Mouse (Mus musculus): Measurements from ENCODE around the gene Fbxw9. TPM values are rescaled to one million over a fixed set of nuclear protein-coding genes. Genes with fewer than 3 reads are reported as not detected.
A peak's percentile ranks its signal among the peaks of the same experiment; 100 is the strongest.

Fbxw9 gene
- 1 to 10 TPM; 1.8 TPM for total RNA-seq (2021)
- long read RNA-seq, experiment 1, partial matches to known transcripts: 0 of 3 reads
- long read RNA-seq, experiment 1, other reads (novel, unspliced or antisense): 0 of 3 reads
- long read RNA-seq, experiment 2: 0 reads

DNA sequence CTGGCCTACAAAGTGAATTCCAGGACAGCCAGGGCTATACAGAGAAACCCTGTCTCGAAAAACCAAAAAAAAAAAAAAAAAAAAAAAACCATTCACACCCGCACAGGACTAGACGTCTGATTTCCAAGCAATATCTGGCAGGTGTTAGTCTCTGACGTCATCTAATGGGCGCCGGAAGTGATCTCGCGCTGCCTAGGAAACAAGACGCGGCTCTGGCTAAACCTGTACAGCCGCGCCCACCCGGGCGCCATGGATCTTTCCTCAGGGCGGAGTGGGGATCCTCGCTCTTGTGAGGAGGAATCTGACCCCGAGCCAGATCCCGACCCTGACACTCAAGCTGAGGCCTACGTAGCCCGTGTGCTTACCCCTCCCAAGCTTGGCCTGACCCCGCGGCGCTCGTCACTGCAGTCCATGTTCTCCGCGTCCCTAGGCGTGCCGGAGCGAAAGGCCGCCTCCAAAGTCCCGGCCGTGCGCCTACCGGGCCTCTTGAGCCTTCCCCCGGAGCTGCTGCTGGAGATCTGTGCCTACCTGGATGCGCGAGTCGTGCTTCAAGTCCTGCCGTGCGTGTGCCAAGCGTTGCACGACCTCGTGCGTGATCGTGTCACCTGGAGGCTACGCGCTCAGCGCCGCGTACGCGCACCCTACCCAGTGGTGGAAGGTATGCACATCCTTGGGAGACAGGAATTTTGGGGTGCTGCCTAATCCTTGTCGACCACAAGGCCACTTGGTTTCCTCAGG is at the start of gene Fbxw9:
Gene Fbxw9, plus strand, starts transcription at position 177 of the 738 bp plus-strand sequence.
- peak; percentile 91 for DNase-seq (ENCODE audit: low spot score)

DNA sequence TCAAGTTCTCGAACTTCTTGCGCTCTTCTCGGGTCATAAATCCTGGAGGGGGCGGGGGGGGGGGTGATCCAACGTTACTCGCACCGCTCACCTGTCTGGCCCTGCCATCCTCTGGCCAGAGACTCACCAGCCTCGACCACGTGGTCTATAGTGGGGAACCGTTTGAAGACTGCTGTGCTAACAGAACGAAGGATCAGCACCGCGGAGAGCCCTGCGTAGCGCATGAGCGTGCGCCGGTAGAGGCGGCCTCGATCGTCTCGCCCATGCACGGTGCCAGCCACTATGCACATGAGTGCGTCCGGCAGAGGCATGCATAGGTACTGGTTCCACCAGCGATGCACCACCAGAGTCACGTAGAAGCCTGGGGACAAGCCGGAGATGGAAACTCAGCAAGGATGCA is 48.6 kb upstream of the Fbxw9 start:
- no peak for DNase-seq (ENCODE audit: low spot score)

GRCm38 (mm10) chr8:85013230-85013840 is 46.5 kb upstream of the Fbxw9 start:
- peak; percentile 56 for DNase-seq (ENCODE audit: low spot score)

- no peak for DNase-seq (ENCODE audit: low spot score)
Observed at GRCm38 (mm10) chr8:85014431-85014830, 45.4 kb upstream of the Fbxw9 start, which contains the start of gene Best2. Gene Best2 (minus strand): TSS chr8:85014531.

- DNase-seq (ENCODE audit: low spot score): no peak
Observed at GRCm38 (mm10) chr8:85016724-85017123, 43.1 kb upstream of the Fbxw9 start.

- DNase-seq (ENCODE audit: low spot score): no peak
Observed at GRCm38 (mm10) chr8:85017209-85017608, 42.6 kb upstream of the Fbxw9 start.

GRCm38 (mm10) chr8:85021514-85022055 is 38.3 kb upstream of the Fbxw9 start:
- DNase-seq (ENCODE audit: low spot score): no peak

GRCm38 (mm10) chr8:85023846-85024245 is 36.0 kb upstream of the Fbxw9 start:
- no peak for DNase-seq (ENCODE audit: low spot score)

GRCm38 (mm10) chr8:85025098-85025932 is 34.5 kb upstream of the Fbxw9 start, which contains the start of gene Asna1:
Gene Asna1 (minus strand): TSS chr8:85025281.
- DNase-seq (ENCODE audit: low spot score): peak; percentile 83

- DNase-seq (ENCODE audit: low spot score): peak; percentile 99
Observed at GRCm38 (mm10) chr8:85026670-85027515, 33.0 kb upstream of the Fbxw9 start, which contains the start of gene Trir. Gene Trir (plus strand): TSS chr8:85026823.

DNA sequence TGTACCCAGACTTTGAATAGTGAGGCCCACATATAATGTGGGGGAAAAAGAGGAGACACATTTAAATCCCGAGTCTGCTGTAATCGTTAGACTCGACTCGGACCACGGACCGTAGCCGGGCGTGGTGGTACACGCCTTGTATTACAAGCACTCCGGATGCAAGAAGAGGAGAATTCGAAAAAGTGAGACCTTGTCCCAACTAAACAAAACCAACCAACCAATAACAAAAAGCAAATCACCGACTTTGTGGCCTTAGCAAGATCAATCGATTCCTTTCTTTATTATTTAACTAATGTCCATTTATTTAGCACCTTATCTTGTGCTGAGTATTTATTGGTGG is 32.4 kb upstream of the Fbxw9 start:
- no peak for DNase-seq (ENCODE audit: low spot score)

GRCm38 (mm10) chr8:85027922-85028321 is 31.9 kb upstream of the Fbxw9 start:
- DNase-seq (ENCODE audit: low spot score): no peak

DNA sequence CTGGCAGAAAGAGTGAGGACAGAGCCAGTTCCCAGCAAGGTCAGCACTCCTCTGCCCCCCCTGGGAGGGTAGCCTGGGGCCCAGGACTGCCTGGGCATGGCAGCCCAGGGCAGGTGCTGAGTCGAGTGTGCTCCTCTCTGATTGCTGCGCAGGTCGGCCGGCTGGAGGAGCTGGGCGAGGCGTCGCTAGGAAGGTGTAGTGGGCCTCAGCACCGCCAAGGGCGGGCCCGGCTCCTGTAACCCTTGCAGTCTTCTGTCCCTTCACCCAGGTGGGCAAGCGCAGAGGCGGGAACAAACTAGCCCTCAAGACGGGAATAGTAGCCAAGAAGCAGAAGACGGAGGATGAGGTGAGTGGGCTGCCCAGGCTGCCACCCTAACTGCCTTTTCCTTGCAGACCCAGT is 30.6 kb upstream of the Fbxw9 start:
- no peak for DNase-seq (ENCODE audit: low spot score)

GRCm38 (mm10) chr8:85032622-85033311 is 27.1 kb upstream of the Fbxw9 start:
- no peak for DNase-seq (ENCODE audit: low spot score)

DNA sequence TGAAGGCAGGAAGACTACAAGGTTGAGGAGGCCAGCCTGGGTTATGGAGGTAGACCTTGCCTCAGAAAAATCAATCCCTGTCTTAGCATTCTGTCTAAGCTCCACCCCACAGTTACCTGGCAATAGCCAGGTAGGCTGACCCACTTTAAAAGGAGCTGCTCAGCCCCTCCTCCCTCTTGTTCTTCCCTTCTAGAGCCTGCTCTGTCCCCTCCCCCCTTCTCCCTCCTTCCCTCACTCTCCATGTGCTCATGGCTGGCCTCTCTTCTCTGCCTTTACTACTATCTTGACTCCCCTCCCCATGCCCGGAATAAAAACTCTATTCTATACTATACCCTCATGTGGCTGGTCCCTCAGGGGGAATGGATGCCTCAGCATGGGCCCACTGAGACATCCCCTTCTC is 26.0 kb upstream of the Fbxw9 start:
- DNase-seq (ENCODE audit: low spot score): no peak

- peak; percentile 70 for DNase-seq (ENCODE audit: low spot score)
Observed at GRCm38 (mm10) chr8:85034764-85035163, 25.1 kb upstream of the Fbxw9 start.

DNA sequence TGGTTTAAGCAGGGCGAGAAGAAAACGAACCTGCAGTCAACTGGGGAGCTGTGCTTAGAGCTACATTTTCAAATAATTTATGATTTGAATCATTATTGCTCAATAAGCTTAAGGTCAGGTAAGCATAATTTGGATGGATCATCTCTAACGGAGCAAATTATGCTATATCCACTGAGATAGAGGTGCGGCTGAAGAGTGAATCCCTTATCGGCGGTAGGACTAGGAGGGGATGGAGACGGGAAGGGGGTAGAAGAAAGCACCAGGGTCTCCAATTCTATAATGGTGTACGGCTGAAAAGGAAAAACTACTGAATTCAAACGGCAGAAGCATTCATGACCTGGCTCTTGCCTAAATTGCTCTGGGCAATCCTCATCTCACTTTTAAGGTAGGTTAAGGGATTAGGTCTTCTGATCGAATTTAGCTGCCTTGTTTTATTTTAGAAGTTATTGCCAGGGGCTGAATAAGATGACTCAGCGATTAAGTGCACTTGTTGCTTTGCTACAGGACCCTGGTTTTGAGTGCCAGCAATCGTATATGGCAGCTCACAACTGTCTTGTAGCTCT is 24.6 kb upstream of the Fbxw9 start:
- DNase-seq (ENCODE audit: low spot score): no peak

GRCm38 (mm10) chr8:85035728-85036310 is 24.0 kb upstream of the Fbxw9 start:
- DNase-seq (ENCODE audit: low spot score): no peak

- no peak for DNase-seq (ENCODE audit: low spot score)
Observed at GRCm38 (mm10) chr8:85036381-85036717, 23.5 kb upstream of the Fbxw9 start.
